Mouse (Mus musculus): ENCODE measurements around the gene Fthl17d.
"Not testable (repeated sequence)": the region's sequence is repeated elsewhere in the genome, so short reads cannot be mapped to it uniquely, and the experiment has no call there.

The Fthl17d gene

GRCm38 (mm10) chrX:8986655-8987054 lies at the start of gene Fthl17d:
Fthl17d (minus strand) TSS chrX:8986755.
- not testable (repeated sequence) for DNase-seq (ENCODE audit: low spot score)

GRCm38 (mm10) chrX:9033193-9033592 lies 46.6 kb upstream of the Fthl17d start, which contains the start of gene Fthl17e:
Fthl17e (plus strand) TSS chrX:9033493.
- DNase-seq (ENCODE audit: low spot score): not testable (repeated sequence)

DNA sequence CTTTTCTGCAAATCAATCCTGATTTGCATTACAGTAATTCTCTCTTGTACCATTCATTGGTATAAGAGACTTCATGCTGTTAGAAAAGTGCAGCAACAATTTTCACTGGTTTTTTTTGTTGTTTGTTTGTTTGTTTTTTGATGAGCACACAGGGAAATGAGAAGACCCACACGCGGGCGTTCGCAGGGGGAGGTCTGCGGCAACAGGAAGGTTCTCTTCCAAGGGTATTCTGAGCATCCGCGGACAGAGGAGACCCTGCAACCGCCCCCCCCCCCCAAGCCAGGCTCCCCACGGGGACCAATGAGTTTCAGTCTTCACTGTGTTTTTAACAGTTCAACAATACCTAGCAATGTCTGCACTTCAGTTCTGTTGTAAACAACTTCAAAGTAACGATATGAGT lies 32.9 kb upstream of the Fthl17d start:
- no peak for DNase-seq (ENCODE audit: low spot score)

GRCm38 (mm10) chrX:9016079-9016478 lies 29.5 kb upstream of the Fthl17d start:
- DNase-seq (ENCODE audit: low spot score): no peak

DNA sequence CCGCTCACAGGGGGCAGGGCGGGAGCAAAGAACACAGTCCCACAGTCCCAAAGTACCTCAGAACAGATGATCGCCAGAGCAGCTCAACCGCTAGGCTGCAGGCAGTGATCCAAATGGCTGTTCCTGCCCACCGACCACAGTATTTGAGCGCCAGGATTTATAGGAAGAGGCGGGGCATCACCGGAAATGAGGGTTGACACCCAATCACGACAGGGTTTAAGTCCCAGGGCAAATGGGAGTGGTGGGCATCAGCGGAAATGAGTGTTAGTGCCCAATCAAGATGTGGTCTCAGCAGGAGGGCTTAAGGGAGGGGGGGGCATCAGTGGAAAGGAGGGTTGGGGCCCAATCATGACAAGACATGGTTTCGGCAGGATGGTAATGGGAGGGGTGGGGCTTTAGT lies 10.1 kb downstream of the Fthl17d start, which contains the start of gene Fthl17c:
TSS of gene Fthl17c (minus strand) at position 101 of the 400 bp plus-strand sequence.
- not testable (repeated sequence) for DNase-seq (ENCODE audit: low spot score)

GRCm38 (mm10) chrX:8964618-8965017 lies 21.9 kb downstream of the Fthl17d start:
- not testable (repeated sequence) for DNase-seq (ENCODE audit: low spot score)

DNA sequence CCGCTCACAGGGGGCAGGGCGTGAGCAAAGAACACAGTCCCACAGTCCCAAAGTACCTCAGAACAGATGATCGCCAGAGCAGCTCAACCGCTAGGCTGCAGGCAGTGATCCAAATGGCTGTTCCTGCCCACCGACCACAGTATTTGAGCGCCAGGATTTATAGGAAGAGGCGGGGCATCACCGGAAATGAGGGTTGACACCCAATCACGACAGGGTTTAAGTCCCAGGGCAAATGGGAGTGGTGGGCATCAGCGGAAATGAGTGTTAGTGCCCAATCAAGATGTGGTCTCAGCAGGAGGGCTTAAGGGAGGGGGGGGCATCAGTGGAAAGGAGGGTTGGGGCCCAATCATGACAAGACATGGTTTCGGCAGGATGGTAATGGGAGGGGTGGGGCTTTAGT lies 23.7 kb downstream of the Fthl17d start, which contains the start of gene Fthl17b:
TSS of gene Fthl17b (minus strand) at position 101 of the 400 bp plus-strand sequence.
- DNase-seq (ENCODE audit: low spot score): not testable (repeated sequence)

DNA sequence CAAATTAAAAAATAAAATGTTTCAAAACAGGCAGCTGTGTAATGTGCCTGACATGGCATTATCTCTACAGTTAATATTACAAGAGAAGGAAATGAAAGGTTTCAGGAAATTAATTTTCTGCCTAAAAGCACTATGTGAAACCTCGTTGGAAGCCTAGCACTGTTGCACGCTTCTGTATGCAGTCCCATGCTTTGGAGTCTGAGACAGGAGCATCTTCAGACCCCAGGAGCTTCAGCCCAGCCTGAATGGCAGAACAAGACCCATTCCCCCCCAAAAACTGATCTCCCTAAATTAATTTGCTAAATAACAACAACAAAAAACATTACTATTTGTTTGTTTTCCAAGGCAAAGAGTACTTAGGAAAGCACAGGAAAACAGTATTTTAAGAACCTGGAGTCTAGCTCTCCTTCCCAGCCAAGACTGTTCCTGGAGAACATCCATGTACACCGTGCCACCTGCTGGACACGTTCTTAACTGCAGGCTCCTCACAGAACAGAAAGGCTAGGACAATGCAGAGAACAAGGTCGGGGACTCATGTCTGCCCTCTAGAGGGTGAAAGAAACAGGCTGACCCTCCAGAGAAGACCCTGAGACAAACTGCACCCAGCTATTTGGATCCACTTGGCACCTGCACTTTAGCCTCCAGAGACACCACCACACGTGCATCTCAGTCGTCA lies 38.3 kb downstream of the Fthl17d start:
- DNase-seq (ENCODE audit: low spot score): peak; percentile 77

GRCm38 (mm10) chrX:8944041-8944440 lies 42.5 kb downstream of the Fthl17d start:
- no peak for DNase-seq (ENCODE audit: low spot score)
